ENCODE assay signal across 12 mouse cellular contexts in the genomic region with DNA sequence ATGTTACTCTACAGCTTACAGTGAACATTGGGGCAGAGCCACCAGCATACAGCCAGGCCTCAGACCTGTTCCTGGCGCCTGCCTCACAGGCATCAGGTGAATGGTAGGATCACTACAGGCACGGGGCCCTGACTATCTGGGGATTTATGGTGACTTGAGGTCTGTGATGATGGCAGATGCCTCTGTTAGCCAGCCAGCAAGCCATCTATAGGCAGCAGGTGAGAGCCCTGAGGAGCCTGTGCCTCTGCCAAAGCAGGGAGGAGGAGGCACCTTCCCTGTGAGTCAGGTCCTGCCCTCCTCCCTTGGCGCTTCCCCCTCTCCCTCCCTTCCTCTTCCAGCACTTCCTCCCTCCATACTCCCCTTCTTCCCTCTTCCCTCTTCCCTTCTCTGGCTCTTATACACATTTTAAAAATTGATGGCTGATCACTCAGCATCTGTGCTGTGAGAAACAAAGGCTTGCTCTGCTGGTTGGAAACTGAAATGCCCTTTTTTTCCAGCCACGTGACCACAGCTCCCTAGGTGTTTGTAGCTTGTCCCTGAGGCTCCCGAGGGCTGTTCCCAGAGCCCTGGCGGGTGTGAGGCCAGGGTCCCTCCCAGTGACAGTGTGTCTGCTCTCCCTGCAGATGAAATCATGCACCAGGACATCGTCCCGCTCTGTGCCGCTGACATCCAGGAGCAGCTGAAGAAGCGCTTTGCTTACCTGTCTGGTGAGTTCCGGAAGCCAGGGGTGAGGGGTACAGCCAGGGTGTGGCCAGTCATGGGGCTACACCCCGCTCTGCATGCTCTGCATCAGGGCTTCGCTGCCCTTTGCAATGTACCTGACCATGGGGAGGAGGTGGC.
DNase-seq lines count a peak whose midpoint lies in the region; ATAC-seq lines count a peak whose summit lies in the region.
"Had no signal": no experiment of that assay in that cellular context is flagged by ENCODE, and none has a peak within 500 bp of the region (broad histone marks: within the 10 kb centered on the region; RNA-seq: fewer than 3 reads in every experiment).

No protein-coding gene starts in this region.

- 50% methylated on average over 13 of the region's 13 CpGs for WGBS in heart, embryonic 13.5 days
- 55% methylated on average over 13 of the region's 13 CpGs for WGBS in heart, embryonic 12.5 days
- WGBS in midbrain, embryonic 14.5 days = 72% methylated on average over 13 of the region's 13 CpGs

- H3K4me1 ChIP-seq in heart, embryonic 13.5 days = peaks cover 21% of the 10 kb centered on the region
- H3K4me1 ChIP-seq in heart, embryonic 12.5 days (replicated peaks) = no peaks in the 10 kb centered on the region; the same call in 1 of the 2 replicates
- H3K4me1 ChIP-seq in midbrain, embryonic 14.5 days (ENCODE audit: control insufficient read depth, insufficient read depth, low read length) = peaks cover 15% of the 10 kb centered on the region
- H3K4me1 ChIP-seq: liver, embryonic 13.5 days had no signal

- no peaks in the 10 kb centered on the region for H3K27me3 ChIP-seq in heart, embryonic 13.5 days (replicated peaks)
- H3K27me3 ChIP-seq in heart, embryonic 12.5 days (replicated peaks) = no peaks in the 10 kb centered on the region
- H3K27me3 ChIP-seq in midbrain, embryonic 14.5 days (ENCODE audit: control insufficient read depth, insufficient read depth, low read length) = no peaks in the 10 kb centered on the region
- H3K27me3 ChIP-seq: liver, embryonic 13.5 days had no signal

- no peak overlapping the region for H3K27ac ChIP-seq in heart, embryonic 13.5 days (replicated peaks)
- no peak overlapping the region for H3K27ac ChIP-seq in heart, embryonic 12.5 days (ENCODE audit: poor library complexity, severe bottlenecking)
- H3K27ac ChIP-seq in midbrain, embryonic 14.5 days (replicated peaks; ENCODE audit: low read depth, low read length) = 0 out of 2 replicates have a peak overlapping the region, but pooled peaks have one; percentile 20
- H3K27ac ChIP-seq: liver, embryonic 13.5 days had no signal

- DNase-seq in cerebellum, adult 18-20 months = peak; percentile 80 to 92
- no peak for DNase-seq in midbrain, embryonic 14.5 days
- DNase-seq in embryo, embryonic 10 days (ENCODE audit: low spot score) = no peak
- DNase-seq in testis, postnatal 14 days (ENCODE audit: low spot score) = no peak
- DNase-seq in testis, postnatal 10 days (ENCODE audit: low spot score) = no peak
- DNase-seq: kidney, postnatal 36 days; liver, embryonic 13.5 days; lung, postnatal 14 days had no signal

- peaks cover 11% of the 10 kb centered on the region for H3K36me3 ChIP-seq in heart, embryonic 13.5 days
- H3K36me3 ChIP-seq in heart, embryonic 12.5 days = no peaks in the 10 kb centered on the region
- H3K36me3 ChIP-seq in midbrain, embryonic 14.5 days (ENCODE audit: control insufficient read depth, insufficient read depth, low read length) = peaks cover 37% of the 10 kb centered on the region
- H3K36me3 ChIP-seq: liver, embryonic 13.5 days had no signal

- ATAC-seq in heart, embryonic 13.5 days (ENCODE audit: extremely low read depth, insufficient number of reproducible peaks, low FRiP score, low TSS enrichment) = no peak
- ATAC-seq in heart, embryonic 12.5 days (ENCODE audit: insufficient number of reproducible peaks, low FRiP score) = no peak
- ATAC-seq in granulocyte monocyte progenitor cell, adult 5-6 weeks (replicated peaks; ENCODE audit: poor library complexity, severe bottlenecking) = peak; percentile 24; the same call in 1 of the 2 replicates
- no peak for ATAC-seq in midbrain, embryonic 14.5 days (ENCODE audit: low FRiP score, low TSS enrichment)
- ATAC-seq: inflammation-experienced regulatory T-cells, adult 6 months had no signal

- H3K4me2 ChIP-seq in heart, embryonic 13.5 days = no peak overlapping the region
- no peak overlapping the region for H3K4me2 ChIP-seq in heart, embryonic 12.5 days
- H3K4me2 ChIP-seq in midbrain, embryonic 14.5 days (ENCODE audit: low read length) = no peak overlapping the region
- H3K4me2 ChIP-seq: liver, embryonic 13.5 days had no signal

- H3K4me3 ChIP-seq in heart, embryonic 13.5 days = no peak overlapping the region
- H3K4me3 ChIP-seq in heart, embryonic 12.5 days = no peak overlapping the region
- no peak overlapping the region for H3K4me3 ChIP-seq in midbrain, embryonic 14.5 days (replicated peaks; ENCODE audit: low read depth, low read length)
- H3K4me3 ChIP-seq: liver, embryonic 13.5 days had no signal

- H3K9me3 ChIP-seq in heart, embryonic 13.5 days = no peaks in the 10 kb centered on the region
- H3K9me3 ChIP-seq in heart, embryonic 12.5 days (replicated peaks) = no peaks in the 10 kb centered on the region; the same call in 1 of the 2 replicates
- H3K9me3 ChIP-seq in midbrain, embryonic 14.5 days (ENCODE audit: control insufficient read depth, low read length) = no peaks in the 10 kb centered on the region
- H3K9me3 ChIP-seq: liver, embryonic 13.5 days had no signal

- H3K9ac ChIP-seq in heart, embryonic 13.5 days = 0 out of 2 replicates have a peak overlapping the region, but pooled peaks have one; percentile 38
- H3K9ac ChIP-seq in heart, embryonic 12.5 days = no peak overlapping the region
- no peak overlapping the region for H3K9ac ChIP-seq in midbrain, embryonic 14.5 days (replicated peaks; ENCODE audit: low read length)
- H3K9ac ChIP-seq: liver, embryonic 13.5 days had no signal

Comparison
In these comparisons a context has a peak if more than half of its experiments do, and no peak if none do; other contexts are left out.
1. DNase-seq: peak in cerebellum, adult 18-20 months (2 of 2); none in midbrain, embryonic 14.5 days (single experiment), embryo, embryonic 10 days (single experiment), testis, postnatal 14 days (single experiment) and testis, postnatal 10 days (single experiment).